Mouse (Mus musculus) cortical plate, adult 2 months (tissue): ENCODE results near the gene Lenep.
A peak's percentile ranks its signal among the peaks of the same experiment; 100 is the strongest.

Source experiments
- CTCF ChIP-seq: fragments of 200-500 bp; IDR thresholded peaks from 2 replicates; pipeline ENCODE4 v1.5.1; 2011; ENCODE audit warnings: mild to moderate bottlenecking, control low read depth, low read length; ENCODE audit not compliant: insufficient read depth; ENCODE audit errors: extremely low read depth
- POLR2A ChIP-seq: fragments of 200-500 bp; IDR thresholded peaks from 2 replicates; pipeline ENCODE4 v1.6.1; 2011; ENCODE audit warnings: mild to moderate bottlenecking, low read length, control low read depth; ENCODE audit not compliant: insufficient read depth; ENCODE audit errors: extremely low read depth

GRCm38 (mm10) chr3:89449541-89449940, 46.9 kb upstream of the Lenep start:
- TF ChIP-seq POLR2A (no peak), CTCF (peak; percentile 80)
